Mouse (Mus musculus): Measurements from ENCODE around the gene Gm3115. TPM values are rescaled to one million over a fixed set of nuclear protein-coding genes. Genes with fewer than 3 reads are reported as not detected.
"Not testable (repeated sequence)": the region's sequence is repeated elsewhere in the genome, so short reads cannot be mapped to it uniquely, and the experiment has no call there.

Gm3115 gene
- under 1 TPM in 2 of 4 experiments, not detected in 2; 0.21 to 0.46 TPM for total RNA-seq (2022)

- not testable (repeated sequence) for DNase-seq (ENCODE audit: low spot score in 2 of 2)
These were observed at the start of gene Gm3115 for GRCm38 (mm10) chr14:4083820-4084219. TSS of gene Gm3115 (plus strand) at chr14:4084120.

GRCm38 (mm10) chr14:4110426-4110825, 26.5 kb downstream of the Gm3115 start, which contains the start of gene Gm8108:
TSS of gene Gm8108 (plus strand) at chr14:4110526.
- not testable (repeated sequence) for DNase-seq (ENCODE audit: low spot score in 2 of 2)

DNA sequence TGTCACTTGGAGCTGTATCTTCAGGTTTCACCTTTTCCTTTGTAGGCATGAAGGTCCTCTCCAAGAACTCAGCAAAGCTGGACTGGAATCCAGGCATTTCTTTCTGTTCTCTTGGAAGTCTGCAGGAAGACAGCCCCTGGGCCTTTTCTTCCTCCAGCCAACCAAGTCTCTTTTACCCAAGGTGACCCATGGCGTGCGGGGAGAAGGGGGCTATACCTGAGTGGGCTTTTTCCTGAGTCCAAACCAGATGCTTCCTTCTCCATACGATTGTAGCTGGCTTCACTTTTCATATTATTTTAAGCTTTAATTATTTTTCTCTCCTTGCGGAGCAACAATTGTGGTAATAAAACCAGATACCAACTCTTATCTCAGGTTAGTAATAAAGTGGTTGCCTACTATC, 57.7 kb downstream of the Gm3115 start:
- not testable (repeated sequence) for DNase-seq (ENCODE audit: low spot score in 2 of 2)

Other genes with a start within 250 kb of the Gm3115 start
- gene Gm3033, start 237.9 kb upstream of the Gm3115 start, total RNA-seq (2022), result not detected
- gene Gm2916, start 199.9 kb upstream of the Gm3115 start, total RNA-seq (2022), result not detected
- gene Gm3029, start 152.4 kb upstream of the Gm3115 start, total RNA-seq (2022), result not detected
- gene Gm3095, start 120.6 kb upstream of the Gm3115 start, total RNA-seq (2022), result under 1 TPM in 1 of 4 experiments, not detected in 3; 0.51 TPM
- gene Gm3099, start 85.7 kb upstream of the Gm3115 start, total RNA-seq (2022), result not detected
- 1 to 10 TPM; 2.1 to 4.4 (median 3.8) TPM for gene Gm5796, start 60.2 kb upstream of the Gm3115 start, total RNA-seq (2022)
- 1 to 10 TPM in 3 of 4 experiments, under 1 TPM in 1; 0.91 to 5.0 (median 2.4) TPM for gene Gm8108, start 26.4 kb downstream of the Gm3115 start, total RNA-seq (2022)
- gene Gm3127, start 80.9 kb downstream of the Gm3115 start, total RNA-seq (2022), result not detected
- gene Gm2974, start 98.5 kb downstream of the Gm3115 start, total RNA-seq (2022), result under 1 TPM in 2 of 4 experiments, not detected in 2; 0.51 to 0.91 TPM
- not detected for gene Gm3138, start 165.5 kb downstream of the Gm3115 start, total RNA-seq (2022)
- gene Gm3149, start 233.2 kb downstream of the Gm3115 start, total RNA-seq (2022), result not detected

Data from left cerebral cortex, adult 8-10 months (tissue).